Mouse (Mus musculus): ENCODE data around the gene Eif4e1b. TPM values are rescaled to one million over a fixed set of nuclear protein-coding genes. Genes with fewer than 3 reads are reported as not detected.

Gene Eif4e1b
- polyA plus RNA-seq (2015; fragmentation: Nextera tagmentation; extraction: Ambion mirVana) = not detected in 2 replicates

- Histone ChIP-seq H3K9ac (replicated peaks) (no peak within 1 kb of the TSS), H3K4me3 (ENCODE audit: low read depth, low read length) (no peak within 1 kb of the TSS), H3K27ac (ENCODE audit: low read depth) (no peak within 1 kb of the TSS), H3K36me3 (replicated peaks; ENCODE audit: insufficient read depth, low read length) (no peaks in the 10 kb centered on the region), H3K4me1 (ENCODE audit: insufficient read depth) (no peaks in the 10 kb centered on the region), H3K4me2 (ENCODE audit: low read depth, low read length) (no peak within 1 kb of the TSS), H3K9me3 (ENCODE audit: low read length) (no peaks in the 10 kb centered on the region), H3K27me3 (ENCODE audit: insufficient read depth, low read length) (peaks cover 6% of the 10 kb centered on the region; the same call in 1 of the 2 replicates)
- 73% methylated on average over 4 of the region's 4 CpGs for WGBS (ENCODE audit: insufficient replicate concordance)
- DNase-seq (no peak), ATAC-seq (no peak)
- TF ChIP-seq EP300 (IDR thresholded peaks at IDR 0.05; ENCODE audit: low read depth) = no peak
- no peak for TF ChIP-seq CTCF (IDR thresholded peaks at IDR 0.05; ENCODE audit: low read depth)
Observed at GRCm38 (mm10) chr13:54783698-54784097, at the start of gene Eif4e1b. TSS of gene Eif4e1b (plus strand) at chr13:54783998.

GRCm38 (mm10) chr13:54736931-54737330 is 46.9 kb upstream of the Eif4e1b start:
- Histone ChIP-seq H3K4me2 (ENCODE audit: low read depth, low read length) (no peak overlapping the region), H3K27ac (ENCODE audit: low read depth) (no peak overlapping the region), H3K4me3 (ENCODE audit: low read depth, low read length) (no peak overlapping the region), H3K9ac (replicated peaks) (no peak overlapping the region), H3K27me3 (ENCODE audit: insufficient read depth, low read length) (peaks cover 40% of the 10 kb centered on the region), H3K9me3 (ENCODE audit: low read length) (no peaks in the 10 kb centered on the region), H3K36me3 (replicated peaks; ENCODE audit: insufficient read depth, low read length) (no peaks in the 10 kb centered on the region), H3K4me1 (ENCODE audit: insufficient read depth) (no peaks in the 10 kb centered on the region)
- no peak for ATAC-seq
- WGBS (ENCODE audit: insufficient replicate concordance) = 32% methylated on average over 3 of the region's 3 CpGs
- no peak for TF ChIP-seq CTCF (IDR thresholded peaks at IDR 0.05; ENCODE audit: low read depth)
- DNase-seq = no peak

GRCm38 (mm10) chr13:54737488-54738212 is 46.1 kb upstream of the Eif4e1b start:
- no peaks in the 10 kb centered on the region for H3K9me3 ChIP-seq (ENCODE audit: low read length)
- no peaks in the 10 kb centered on the region for H3K4me1 ChIP-seq (ENCODE audit: insufficient read depth)
- H3K27me3 ChIP-seq (ENCODE audit: insufficient read depth, low read length) = peaks cover 40% of the 10 kb centered on the region
- peak; percentile 26 for DNase-seq
- TF ChIP-seq EP300 (IDR thresholded peaks at IDR 0.05; ENCODE audit: low read depth) = no peak
- TF ChIP-seq CTCF (IDR thresholded peaks at IDR 0.05; ENCODE audit: low read depth) = no peak
- no peaks in the 10 kb centered on the region for H3K36me3 ChIP-seq (replicated peaks; ENCODE audit: insufficient read depth, low read length)
- H3K27ac ChIP-seq (ENCODE audit: low read depth) = no peak overlapping the region
- no peak overlapping the region for H3K4me3 ChIP-seq (ENCODE audit: low read depth, low read length)
- H3K4me2 ChIP-seq (ENCODE audit: low read depth, low read length) = peak overlapping the region; percentile 49
- H3K9ac ChIP-seq (replicated peaks) = no peak overlapping the region
- ATAC-seq = 0 out of 2 replicates have a peak, but pooled peaks have one; percentile 48
- 2% methylated on average over 71 of the region's 87 CpGs for WGBS (ENCODE audit: insufficient replicate concordance)

- Histone ChIP-seq H3K27ac (ENCODE audit: low read depth) (no peak overlapping the region), H3K27me3 (ENCODE audit: insufficient read depth, low read length) (peaks cover 40% of the 10 kb centered on the region), H3K36me3 (replicated peaks; ENCODE audit: insufficient read depth, low read length) (no peaks in the 10 kb centered on the region), H3K4me2 (ENCODE audit: low read depth, low read length) (no peak overlapping the region), H3K4me3 (ENCODE audit: low read depth, low read length) (no peak overlapping the region), H3K9me3 (ENCODE audit: low read length) (no peaks in the 10 kb centered on the region), H3K4me1 (ENCODE audit: insufficient read depth) (no peaks in the 10 kb centered on the region), H3K9ac (replicated peaks) (no peak overlapping the region)
- DNase-seq (no peak), ATAC-seq (no peak)
- TF ChIP-seq EP300 (IDR thresholded peaks at IDR 0.05; ENCODE audit: low read depth) (no peak), CTCF (IDR thresholded peaks at IDR 0.05; ENCODE audit: low read depth) (no peak)
- WGBS (ENCODE audit: insufficient replicate concordance) = 4% methylated on average over 24 of the region's 34 CpGs
Observed at GRCm38 (mm10) chr13:54738213-54738601, 45.6 kb upstream of the Eif4e1b start.

- Histone ChIP-seq H3K36me3 (replicated peaks; ENCODE audit: insufficient read depth, low read length) (no peaks in the 10 kb centered on the region), H3K27ac (ENCODE audit: low read depth) (no peak overlapping the region), H3K9me3 (ENCODE audit: low read length) (no peaks in the 10 kb centered on the region), H3K4me2 (ENCODE audit: low read depth, low read length) (no peak overlapping the region), H3K4me3 (ENCODE audit: low read depth, low read length) (no peak overlapping the region), H3K4me1 (ENCODE audit: insufficient read depth) (peaks cover 7% of the 10 kb centered on the region), H3K27me3 (ENCODE audit: insufficient read depth, low read length) (peaks cover 41% of the 10 kb centered on the region), H3K9ac (replicated peaks) (no peak overlapping the region)
- DNase-seq (no peak), ATAC-seq (no peak)
- TF ChIP-seq EP300 (IDR thresholded peaks at IDR 0.05; ENCODE audit: low read depth) (no peak), CTCF (IDR thresholded peaks at IDR 0.05; ENCODE audit: low read depth) (no peak)
- 44% methylated on average over 6 of the region's 6 CpGs for WGBS (ENCODE audit: insufficient replicate concordance)
Observed at GRCm38 (mm10) chr13:54746110-54746509, 37.7 kb upstream of the Eif4e1b start.

GRCm38 (mm10) chr13:54746896-54747295 is 36.9 kb upstream of the Eif4e1b start:
- Histone ChIP-seq H3K9me3 (ENCODE audit: low read length) (no peaks in the 10 kb centered on the region), H3K36me3 (replicated peaks; ENCODE audit: insufficient read depth, low read length) (no peaks in the 10 kb centered on the region), H3K27me3 (ENCODE audit: insufficient read depth, low read length) (peaks cover 46% of the 10 kb centered on the region), H3K4me1 (ENCODE audit: insufficient read depth) (peaks cover 7% of the 10 kb centered on the region), H3K9ac (replicated peaks) (no peak overlapping the region), H3K4me2 (ENCODE audit: low read depth, low read length) (no peak overlapping the region), H3K4me3 (ENCODE audit: low read depth, low read length) (no peak overlapping the region), H3K27ac (ENCODE audit: low read depth) (no peak overlapping the region)
- no peak for TF ChIP-seq EP300 (IDR thresholded peaks at IDR 0.05; ENCODE audit: low read depth)
- no peak for TF ChIP-seq CTCF (IDR thresholded peaks at IDR 0.05; ENCODE audit: low read depth)
- no peak for DNase-seq
- no peak for ATAC-seq
- WGBS (ENCODE audit: insufficient replicate concordance) = 40% methylated on average over 10 of the region's 10 CpGs

Measured in liver, postnatal 0 days (tissue).